Comparison of ENCODE assay signal across 9 mouse cellular contexts in genomic region chr19:37529975-37530515, GRCm38 (mm10). TPM values are rescaled to one million over a fixed set of nuclear protein-coding genes. Genes with fewer than 3 reads are reported as not detected.
DNase-seq lines count a peak whose midpoint lies in the region; ATAC-seq lines count a peak whose summit lies in the region.
"Had no signal": no experiment of that assay in that cellular context is flagged by ENCODE, and none has a peak within 500 bp of the region (broad histone marks: within the 10 kb centered on the region; RNA-seq: fewer than 3 reads in every experiment).

No protein-coding gene starts in this region.

- no peaks in the 10 kb centered on the region for H3K4me1 ChIP-seq in midbrain, embryonic 14.5 days (ENCODE audit: control insufficient read depth, insufficient read depth, low read length)
- H3K4me1 ChIP-seq: limb, embryonic 13.5 days had no signal

- H3K36me3 ChIP-seq in midbrain, embryonic 14.5 days (ENCODE audit: control insufficient read depth, insufficient read depth, low read length) = no peaks in the 10 kb centered on the region
- H3K36me3 ChIP-seq: limb, embryonic 13.5 days had no signal

- no peak overlapping the region for H3K4me2 ChIP-seq in midbrain, embryonic 14.5 days (ENCODE audit: low read length)
- H3K4me2 ChIP-seq: limb, embryonic 13.5 days had no signal

- WGBS in midbrain, embryonic 14.5 days = 44% methylated on average over 7 of the region's 7 CpGs

- no peaks in the 10 kb centered on the region for H3K9me3 ChIP-seq in midbrain, embryonic 14.5 days (ENCODE audit: control insufficient read depth, low read length)
- H3K9me3 ChIP-seq: limb, embryonic 13.5 days had no signal

- H3K27ac ChIP-seq in midbrain, embryonic 14.5 days (replicated peaks; ENCODE audit: low read depth, low read length) = no peak overlapping the region
- H3K27ac ChIP-seq: limb, embryonic 13.5 days had no signal

- H3K27me3 ChIP-seq in midbrain, embryonic 14.5 days (ENCODE audit: control insufficient read depth, insufficient read depth, low read length) = no peaks in the 10 kb centered on the region
- H3K27me3 ChIP-seq: limb, embryonic 13.5 days had no signal

- H3K9ac ChIP-seq in midbrain, embryonic 14.5 days (replicated peaks; ENCODE audit: low read length) = no peak overlapping the region
- H3K9ac ChIP-seq: limb, embryonic 13.5 days had no signal

- no peak overlapping the region for H3K4me3 ChIP-seq in midbrain, embryonic 14.5 days (replicated peaks; ENCODE audit: low read depth, low read length)
- H3K4me3 ChIP-seq: limb, embryonic 13.5 days had no signal

- peak; percentile 46 for DNase-seq in gastrocnemius, adult 18-20 months (ENCODE audit: low spot score)
- no peak for DNase-seq in gastrocnemius, postnatal 25 days
- DNase-seq in right cerebral cortex, adult 2 months (ENCODE audit: low spot score in 2 of 2) = peak; percentile 22 to 44
- DNase-seq in right cerebral cortex, postnatal 25 days = no peak
- DNase-seq in cerebellum, postnatal 14 days = peak; percentile 70 to 76
- DNase-seq in kidney, postnatal 10 days = peak; percentile 69
- peak; percentile 88 for DNase-seq in midbrain, embryonic 14.5 days

- peak; percentile 34; the same call in 1 of the 2 replicates for ATAC-seq in midbrain, embryonic 14.5 days (ENCODE audit: low FRiP score, low TSS enrichment)
- no peak for ATAC-seq in monocyte, adult 5-6 weeks (replicated peaks; ENCODE audit: insufficient number of reproducible peaks, low FRiP score, low TSS enrichment, poor library complexity, severe bottlenecking)

RNA-seq across cellular contexts. Expression of gene Exoc6, which starts 20.2 kb away (rescaled TPM):
- 10 to 100 TPM; 55.6 to 59.9 TPM for total RNA-seq in gastrocnemius, adult 18-20 months (2021)
- 10 to 100 TPM; 33.3 to 43.8 TPM for total RNA-seq in gastrocnemius, postnatal 25 days (2021)
- 19.3 and 21.4 TPM in 2 replicates for polyA plus RNA-seq in midbrain, embryonic 14.5 days (2014; fragmentation: Nextera tagmentation; extraction: Ambion mirVana)
- 70.9 to 85.0 TPM (median 76.3 TPM) in 3 replicates for total RNA-seq in monocyte, adult 5-6 weeks (2017)

Comparison
In these comparisons a context has a peak if more than half of its experiments do, and no peak if none do; other contexts are left out.
1. DNase-seq: peak in gastrocnemius, adult 18-20 months (single experiment), right cerebral cortex, adult 2 months (2 of 2), cerebellum, postnatal 14 days (2 of 2), kidney, postnatal 10 days (single experiment) and midbrain, embryonic 14.5 days (single experiment); none in gastrocnemius, postnatal 25 days (single experiment) and right cerebral cortex, postnatal 25 days (single experiment).